Mouse (Mus musculus) heart, adult 8-10 months (tissue): ENCODE measurements around the gene Rprml. TPM values are rescaled to one million over a fixed set of nuclear protein-coding genes. Genes with fewer than 3 reads are reported as not detected.

Source experiments
- DNase-seq: peaks from one replicate; pipeline ENCODE4 v3.0.0; 2022; ENCODE audit warnings: low spot score
- total RNA-seq, 4 experiments: library from RNA; stranded (reverse); gene quantifications; 2 replicates each; pipeline ENCODE4 v1.2.4; 2022

Rprml gene
- total RNA-seq, 4 experiments from 2014 or later = not detected

- DNase-seq = no peak
These were observed 13.7 kb downstream of the Rprml start for GRCm38 (mm10) chr11:103663119-103663518.

DNA sequence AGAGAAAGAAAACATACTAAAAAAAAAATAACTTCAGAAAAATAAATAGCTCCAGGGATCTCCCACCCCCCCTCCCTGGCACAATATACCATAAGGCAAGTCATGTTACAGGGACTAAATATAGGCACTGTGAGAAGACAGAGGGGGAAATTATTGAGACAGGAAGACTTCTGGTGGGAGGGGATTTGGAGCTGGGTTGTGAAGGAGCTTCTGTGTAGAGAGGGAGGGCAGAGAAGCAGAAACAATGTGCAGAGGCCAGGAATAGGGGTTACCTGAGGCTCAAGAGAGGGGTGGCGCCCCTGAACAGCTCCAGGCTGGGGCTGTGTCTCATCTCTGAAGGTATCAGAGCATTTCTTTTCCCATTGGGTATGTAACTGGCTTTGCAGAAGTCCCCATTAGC, 16.3 kb downstream of the Rprml start:
- DNase-seq = no peak

- DNase-seq = no peak
These were observed 17.0 kb downstream of the Rprml start for GRCm38 (mm10) chr11:103666181-103666906.

GRCm38 (mm10) chr11:103666907-103667426, 17.6 kb downstream of the Rprml start:
- no peak for DNase-seq

GRCm38 (mm10) chr11:103675556-103675955, 26.2 kb downstream of the Rprml start:
- DNase-seq = peak; percentile 47

- DNase-seq = peak; percentile 31
These were observed 27.7 kb downstream of the Rprml start for GRCm38 (mm10) chr11:103677042-103677441.

DNA sequence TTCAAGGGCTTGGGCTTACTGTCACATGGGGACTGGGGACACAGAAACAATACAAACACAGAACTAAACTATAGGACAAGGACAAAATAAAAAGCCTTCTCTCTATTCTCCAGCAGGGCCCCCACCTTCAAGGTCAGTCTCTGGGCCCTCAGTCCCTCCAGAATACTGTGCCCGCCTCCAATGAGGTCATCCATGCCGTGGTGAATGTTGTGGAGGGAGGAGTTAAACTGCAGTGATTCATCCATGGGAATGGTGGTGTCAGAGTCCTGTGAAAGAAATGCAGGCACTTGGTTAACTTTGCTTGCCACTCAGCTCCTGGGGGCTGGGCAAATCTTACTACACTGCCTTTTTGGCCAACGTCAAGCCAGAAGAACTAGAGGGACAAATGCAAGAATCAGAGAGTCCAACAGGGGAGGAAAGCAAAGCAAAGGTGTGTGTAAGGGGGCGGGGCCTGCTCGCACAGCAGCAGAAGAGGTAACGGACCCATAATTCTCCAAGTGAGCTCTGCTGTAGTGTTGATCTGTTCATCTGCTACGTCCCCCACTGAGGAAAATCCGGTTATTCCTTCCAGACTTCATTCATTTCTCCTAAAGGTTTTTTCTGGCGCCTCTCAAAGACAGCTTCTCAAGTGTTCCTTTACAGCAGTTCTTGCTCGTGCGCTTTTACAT, 34.4 kb downstream of the Rprml start:
- no peak for DNase-seq

DNA sequence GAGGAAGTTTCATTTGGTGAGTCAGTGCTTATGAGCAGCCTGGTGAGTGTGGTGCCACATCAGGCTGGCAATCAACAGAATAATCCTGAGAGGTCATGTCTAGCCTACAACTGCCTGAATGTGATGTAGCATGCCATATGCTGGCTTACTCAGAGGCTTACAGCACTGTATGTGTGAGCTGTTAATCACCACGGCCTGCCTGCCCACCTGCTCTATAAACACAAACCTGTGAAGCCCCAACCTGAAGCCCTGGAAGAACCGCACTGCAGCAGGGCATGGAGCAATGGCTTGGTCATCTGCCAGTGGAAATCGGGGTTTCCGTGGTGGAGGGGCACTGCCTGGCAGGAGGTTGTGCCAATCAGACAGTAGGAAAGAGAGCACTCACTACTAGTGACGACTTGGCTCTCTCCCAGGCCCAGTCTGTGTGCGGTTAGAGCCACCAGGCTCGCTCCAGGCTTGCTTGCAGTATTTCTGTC, 35.9 kb downstream of the Rprml start:
- no peak for DNase-seq

GRCm38 (mm10) chr11:103686706-103687105, 37.3 kb downstream of the Rprml start:
- DNase-seq = no peak

- no peak for DNase-seq
These were observed 39.1 kb downstream of the Rprml start for GRCm38 (mm10) chr11:103688271-103688979.

- no peak for DNase-seq
These were observed 39.6 kb downstream of the Rprml start for GRCm38 (mm10) chr11:103688980-103689378.

- DNase-seq = no peak
These were observed 41.7 kb downstream of the Rprml start for GRCm38 (mm10) chr11:103691036-103691435.

DNA sequence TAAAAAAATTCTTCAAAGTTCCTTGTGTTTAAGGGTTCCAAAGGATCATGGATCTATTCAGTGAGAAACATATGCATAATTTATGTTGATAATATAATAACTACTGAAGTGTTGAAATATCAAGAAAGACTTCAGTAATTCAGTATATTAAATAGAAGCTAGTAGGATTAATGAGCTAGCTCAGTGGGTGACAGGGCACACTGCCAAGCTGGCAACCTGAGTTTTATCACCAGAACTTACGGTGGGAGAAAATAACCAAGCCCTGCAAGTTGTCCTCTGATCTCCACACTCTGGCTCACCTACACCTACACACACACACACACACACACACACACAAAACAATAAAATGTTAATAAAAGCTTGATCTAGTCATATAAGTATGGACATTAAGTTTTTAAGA, 43.9 kb downstream of the Rprml start:
- DNase-seq = no peak

- no peak for DNase-seq
These were observed 47.6 kb downstream of the Rprml start for GRCm38 (mm10) chr11:103696851-103697564.

DNA sequence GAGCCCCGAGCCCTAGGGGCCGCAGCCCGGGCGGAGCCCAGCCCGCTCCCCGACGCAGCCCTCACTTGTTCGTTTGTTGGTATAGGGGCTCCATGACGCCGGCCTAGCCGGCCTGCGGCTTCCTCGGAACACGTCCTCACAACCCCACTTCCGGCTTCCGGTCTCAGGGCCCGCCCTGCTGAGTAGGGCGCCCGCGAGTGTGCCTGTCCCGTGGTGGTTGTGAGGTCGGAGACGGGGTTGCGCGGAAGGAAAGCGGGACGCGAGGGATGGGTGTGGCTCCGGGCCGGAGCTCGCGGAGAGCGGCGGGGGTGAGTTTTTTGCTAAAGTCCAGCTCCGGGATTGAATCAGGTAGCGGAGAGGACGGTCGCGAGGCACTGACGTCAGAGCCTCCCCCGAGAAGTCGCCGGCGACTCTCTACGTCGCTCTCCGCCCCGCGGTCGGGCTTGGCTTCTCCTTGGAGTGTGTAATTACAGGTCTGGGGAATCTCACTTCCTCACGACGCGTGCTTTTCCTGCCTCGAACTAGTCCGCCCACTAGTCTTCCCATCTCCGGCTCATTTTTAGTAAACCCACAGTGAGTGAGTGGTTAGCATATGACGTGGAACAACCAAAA, 48.3 kb downstream of the Rprml start, which contains the start of gene Gosr2:
Gene Gosr2, minus strand, starts transcription at position 334 of the 612 bp plus-strand sequence.
- DNase-seq = peak; percentile 91

DNA sequence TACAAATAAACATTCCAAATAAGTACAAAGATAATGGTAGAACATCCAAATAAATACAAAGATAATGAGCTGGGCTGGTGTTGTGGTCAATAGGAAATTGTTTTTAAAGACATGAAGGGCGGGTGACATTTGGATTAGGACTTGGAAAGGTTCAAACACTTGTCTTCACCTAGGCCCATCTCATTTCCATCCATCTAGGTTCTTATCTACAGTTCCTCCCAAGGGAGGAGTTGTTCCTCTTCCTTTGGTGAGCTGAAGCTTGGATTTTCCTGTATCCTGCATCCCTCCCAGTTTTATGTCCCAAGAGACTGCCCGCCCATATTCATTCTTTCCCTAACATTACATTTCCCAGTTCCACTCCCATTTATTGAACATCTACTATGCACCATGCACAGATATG, 48.9 kb downstream of the Rprml start:
- DNase-seq = peak; percentile 55

Other genes with a start within 250 kb of the Rprml start
- gene Plekhm1, start 236.9 kb upstream of the Rprml start, total RNA-seq = 10 to 100 TPM; 11.0 to 12.5 (median 11.6) TPM
- not detected for gene Lrrc37a, start 145.0 kb upstream of the Rprml start, total RNA-seq
- not detected for gene Gm884, start 28.4 kb upstream of the Rprml start, total RNA-seq
- not detected for gene Lyzl6, start 10.7 kb upstream of the Rprml start, total RNA-seq
- gene Gosr2, start 48.3 kb downstream of the Rprml start, total RNA-seq = 10 to 100 TPM; 29.3 to 37.1 (median 34.4) TPM
- gene Wnt9b, start 100.3 kb downstream of the Rprml start, total RNA-seq = under 1 TPM; 0.57 to 0.95 (median 0.69) TPM
- gene Wnt3, start 124.6 kb downstream of the Rprml start, total RNA-seq = not detected